Mouse (Mus musculus) kidney, adult 18-20 months (tissue): ENCODE measurements around the gene Gm10477.
A peak's percentile ranks its signal among the peaks of the same experiment; 100 is the strongest.
"Not testable (repeated sequence)": the region's sequence is repeated elsewhere in the genome, so short reads cannot be mapped to it uniquely, and the experiment has no call there.

Experiments
- DNase-seq: peaks from one replicate; pipeline ENCODE4 v3.0.0; 2021

Gene Gm10477

GRCm38 (mm10) chrX:56524442-56524841 lies at the start of gene Gm10477:
Gene Gm10477, plus strand, starts transcription at chrX:56524742.
- DNase-seq = not testable (repeated sequence)

- no peak for DNase-seq
Observed at GRCm38 (mm10) chrX:56477553-56477952, 47.0 kb upstream of the Gm10477 start.

GRCm38 (mm10) chrX:56481906-56482305 lies 42.6 kb upstream of the Gm10477 start:
- DNase-seq = no peak

- peak; percentile 71 for DNase-seq
Observed at GRCm38 (mm10) chrX:56489758-56490157, 34.8 kb upstream of the Gm10477 start.

GRCm38 (mm10) chrX:56497241-56497640 lies 27.3 kb upstream of the Gm10477 start:
- DNase-seq = no peak

- DNase-seq = peak; percentile 73
Observed at GRCm38 (mm10) chrX:56531266-56531665, 6.7 kb downstream of the Gm10477 start.

- peak; percentile 13 for DNase-seq
Observed at GRCm38 (mm10) chrX:56537162-56537561, 12.6 kb downstream of the Gm10477 start.

GRCm38 (mm10) chrX:56549506-56549905 lies 25.0 kb downstream of the Gm10477 start, which contains the start of gene Gm648:
Gene Gm648, minus strand, starts transcription at chrX:56549606.
- no peak for DNase-seq

- DNase-seq = no peak
Observed at GRCm38 (mm10) chrX:56553584-56553983, 29.0 kb downstream of the Gm10477 start.

GRCm38 (mm10) chrX:56572465-56572864 lies 47.9 kb downstream of the Gm10477 start:
- peak; percentile 12 for DNase-seq
